Mouse (Mus musculus): Measurements from ENCODE around the gene AL731706.2. TPM values are rescaled to one million over a fixed set of nuclear protein-coding genes. Genes with fewer than 3 reads are reported as not detected.
A peak's percentile ranks its signal among the peaks of the same experiment; 100 is the strongest.

The AL731706.2 gene
- polyA plus RNA-seq (2015; fragmentation: Nextera tagmentation; extraction: Ambion mirVana): 38.9 and 39.8 TPM in 2 replicates

- H3K9me3 ChIP-seq: no peaks in the 10 kb centered on the region
- 94% methylated on average over 2 of the region's 2 CpGs for WGBS
- H3K4me1 ChIP-seq: peaks cover 7% of the 10 kb centered on the region; the same call in 1 of the 2 replicates
- H3K4me2 ChIP-seq: no peak within 1 kb of the TSS
- peaks cover 36% of the 10 kb centered on the region for H3K36me3 ChIP-seq
- no peak within 1 kb of the TSS for H3K4me3 ChIP-seq
- no peak within 1 kb of the TSS for H3K9ac ChIP-seq
- H3K27me3 ChIP-seq: no peaks in the 10 kb centered on the region
- H3K27ac ChIP-seq: no peak within 1 kb of the TSS
- no peak for ATAC-seq (ENCODE audit: borderline replicate concordance, extremely low read depth, low FRiP score, low TSS enrichment)
These were observed at the start of gene AL731706.2 for GRCm38 (mm10) chr2:136885579-136885978. TSS of gene AL731706.2 (minus strand) at chr2:136885679.

- WGBS: 25% methylated on average over 4 of the region's 4 CpGs
- Histone ChIP-seq H3K36me3 (no peaks in the 10 kb centered on the region), H3K4me1 (peaks cover 8% of the 10 kb centered on the region), H3K4me3 (no peak overlapping the region), H3K9ac (no peak overlapping the region), H3K27me3 (no peaks in the 10 kb centered on the region), H3K4me2 (no peak overlapping the region), H3K27ac (no peak overlapping the region), H3K9me3 (no peaks in the 10 kb centered on the region)
- peak; percentile 69; the same call in 1 of the 2 replicates for ATAC-seq (ENCODE audit: borderline replicate concordance, extremely low read depth, low FRiP score, low TSS enrichment)
These were observed 35.5 kb upstream of the AL731706.2 start for GRCm38 (mm10) chr2:136921003-136921408.

- no peak overlapping the region for H3K4me3 ChIP-seq
- H3K27me3 ChIP-seq: no peaks in the 10 kb centered on the region
- H3K4me1 ChIP-seq: peaks cover 8% of the 10 kb centered on the region
- no peak overlapping the region for H3K9ac ChIP-seq
- no peak overlapping the region for H3K27ac ChIP-seq
- WGBS: 69% methylated on average over 3 of the region's 3 CpGs
- H3K9me3 ChIP-seq: no peaks in the 10 kb centered on the region
- H3K4me2 ChIP-seq: no peak overlapping the region
- H3K36me3 ChIP-seq: no peaks in the 10 kb centered on the region
- no peak for ATAC-seq (ENCODE audit: borderline replicate concordance, extremely low read depth, low FRiP score, low TSS enrichment)
These were observed 34.9 kb upstream of the AL731706.2 start for GRCm38 (mm10) chr2:136920257-136920993.

GRCm38 (mm10) chr2:136919433-136919832 is 34.0 kb upstream of the AL731706.2 start:
- no peaks in the 10 kb centered on the region for H3K36me3 ChIP-seq
- ATAC-seq (ENCODE audit: borderline replicate concordance, extremely low read depth, low FRiP score, low TSS enrichment): no peak
- H3K27me3 ChIP-seq: no peaks in the 10 kb centered on the region
- peaks cover 8% of the 10 kb centered on the region for H3K4me1 ChIP-seq
- 91% methylated on average over 1 of the region's 1 CpGs for WGBS
- no peaks in the 10 kb centered on the region for H3K9me3 ChIP-seq
- H3K4me2 ChIP-seq: no peak overlapping the region
- H3K4me3 ChIP-seq: no peak overlapping the region
- no peak overlapping the region for H3K27ac ChIP-seq
- H3K9ac ChIP-seq: no peak overlapping the region

- Histone ChIP-seq H3K27me3 (no peaks in the 10 kb centered on the region), H3K36me3 (no peaks in the 10 kb centered on the region), H3K9me3 (no peaks in the 10 kb centered on the region), H3K4me2 (no peak overlapping the region), H3K27ac (no peak overlapping the region), H3K4me3 (no peak overlapping the region), H3K9ac (no peak overlapping the region), H3K4me1 (peaks cover 24% of the 10 kb centered on the region)
- ATAC-seq (ENCODE audit: borderline replicate concordance, extremely low read depth, low FRiP score, low TSS enrichment): no peak
- 42% methylated on average over 3 of the region's 3 CpGs for WGBS
These were observed 28.9 kb upstream of the AL731706.2 start for GRCm38 (mm10) chr2:136914334-136914902.

- Histone ChIP-seq H3K36me3 (no peaks in the 10 kb centered on the region), H3K27ac (peak overlapping the region; percentile 47; the same call in 1 of the 2 replicates), H3K4me1 (peaks cover 24% of the 10 kb centered on the region), H3K9me3 (no peaks in the 10 kb centered on the region), H3K27me3 (no peaks in the 10 kb centered on the region), H3K4me2 (no peak overlapping the region), H3K9ac (no peak overlapping the region), H3K4me3 (no peak overlapping the region)
- 61% methylated on average over 3 of the region's 3 CpGs for WGBS
- ATAC-seq (ENCODE audit: borderline replicate concordance, extremely low read depth, low FRiP score, low TSS enrichment): no peak
These were observed 27.5 kb upstream of the AL731706.2 start for GRCm38 (mm10) chr2:136913021-136913420.

- peaks cover 24% of the 10 kb centered on the region for H3K4me1 ChIP-seq
- peak overlapping the region; percentile 43 for H3K27ac ChIP-seq
- H3K9me3 ChIP-seq: no peaks in the 10 kb centered on the region
- H3K4me2 ChIP-seq: no peak overlapping the region
- peak; percentile 50; the same call in 1 of the 2 replicates for ATAC-seq (ENCODE audit: borderline replicate concordance, extremely low read depth, low FRiP score, low TSS enrichment)
- no peaks in the 10 kb centered on the region for H3K36me3 ChIP-seq
- H3K9ac ChIP-seq: no peak overlapping the region
- H3K4me3 ChIP-seq: no peak overlapping the region
- WGBS: 17% methylated on average over 4 of the region's 4 CpGs
- no peaks in the 10 kb centered on the region for H3K27me3 ChIP-seq
These were observed 26.5 kb upstream of the AL731706.2 start for GRCm38 (mm10) chr2:136911958-136912411.

GRCm38 (mm10) chr2:136909298-136909697 is 23.8 kb upstream of the AL731706.2 start:
- peaks cover 3% of the 10 kb centered on the region; the same call in 1 of the 2 replicates for H3K36me3 ChIP-seq
- no peaks in the 10 kb centered on the region for H3K27me3 ChIP-seq
- H3K27ac ChIP-seq: no peak overlapping the region
- no peak for ATAC-seq (ENCODE audit: borderline replicate concordance, extremely low read depth, low FRiP score, low TSS enrichment)
- peaks cover 24% of the 10 kb centered on the region for H3K4me1 ChIP-seq
- no peaks in the 10 kb centered on the region for H3K9me3 ChIP-seq
- no peak overlapping the region for H3K4me3 ChIP-seq
- 79% methylated on average over 2 of the region's 2 CpGs for WGBS
- no peak overlapping the region for H3K9ac ChIP-seq
- no peak overlapping the region for H3K4me2 ChIP-seq

- Histone ChIP-seq H3K4me3 (no peak overlapping the region), H3K4me1 (peaks cover 21% of the 10 kb centered on the region), H3K27ac (no peak overlapping the region), H3K9ac (no peak overlapping the region), H3K36me3 (peaks cover 3% of the 10 kb centered on the region; the same call in 1 of the 2 replicates), H3K4me2 (no peak overlapping the region), H3K9me3 (no peaks in the 10 kb centered on the region), H3K27me3 (no peaks in the 10 kb centered on the region)
- 75% methylated on average over 3 of the region's 3 CpGs for WGBS
- no peak for ATAC-seq (ENCODE audit: borderline replicate concordance, extremely low read depth, low FRiP score, low TSS enrichment)
These were observed 23.1 kb upstream of the AL731706.2 start for GRCm38 (mm10) chr2:136908596-136908995.

GRCm38 (mm10) chr2:136896131-136896530 is 10.7 kb upstream of the AL731706.2 start:
- Histone ChIP-seq H3K27me3 (no peaks in the 10 kb centered on the region), H3K9ac (no peak overlapping the region), H3K4me2 (no peak overlapping the region), H3K36me3 (no peaks in the 10 kb centered on the region), H3K9me3 (no peaks in the 10 kb centered on the region), H3K4me3 (no peak overlapping the region), H3K4me1 (peaks cover 4% of the 10 kb centered on the region), H3K27ac (no peak overlapping the region)
- ATAC-seq (ENCODE audit: borderline replicate concordance, extremely low read depth, low FRiP score, low TSS enrichment): no peak
- 67% methylated on average over 2 of the region's 2 CpGs for WGBS

GRCm38 (mm10) chr2:136894494-136894893 is 9.0 kb upstream of the AL731706.2 start:
- WGBS: 79% methylated on average over 2 of the region's 2 CpGs
- H3K4me2 ChIP-seq: no peak overlapping the region
- ATAC-seq (ENCODE audit: borderline replicate concordance, extremely low read depth, low FRiP score, low TSS enrichment): no peak
- H3K27me3 ChIP-seq: no peaks in the 10 kb centered on the region
- peaks cover 11% of the 10 kb centered on the region for H3K4me1 ChIP-seq
- no peak overlapping the region for H3K27ac ChIP-seq
- no peak overlapping the region for H3K4me3 ChIP-seq
- H3K9me3 ChIP-seq: no peaks in the 10 kb centered on the region
- no peaks in the 10 kb centered on the region for H3K36me3 ChIP-seq
- no peak overlapping the region for H3K9ac ChIP-seq

GRCm38 (mm10) chr2:136891951-136892371 is 6.5 kb upstream of the AL731706.2 start:
- Histone ChIP-seq H3K27ac (peak overlapping the region; percentile 97), H3K9ac (peak overlapping the region; percentile 58), H3K27me3 (no peaks in the 10 kb centered on the region), H3K4me3 (peak overlapping the region; percentile 91), H3K36me3 (no peaks in the 10 kb centered on the region), H3K4me2 (peak overlapping the region; percentile 51), H3K9me3 (no peaks in the 10 kb centered on the region), H3K4me1 (peaks cover 11% of the 10 kb centered on the region)
- ATAC-seq (ENCODE audit: borderline replicate concordance, extremely low read depth, low FRiP score, low TSS enrichment): peak; percentile 88
- WGBS: 0% methylated on average over 23 of the region's 23 CpGs
